Mouse (Mus musculus) layer of hippocampus, adult 2 months (tissue): Measurements from ENCODE around the gene BC030867. TPM values are rescaled to one million over a fixed set of nuclear protein-coding genes. Genes with fewer than 3 reads are reported as not detected.
"Not testable (repeated sequence)": the region's sequence is repeated elsewhere in the genome, so short reads cannot be mapped to it uniquely, and the experiment has no call there.

Source experiments
- DNase-seq, 2 experiments: peaks; one replicate each; pipeline ENCODE4 v3.0.0; 2022; ENCODE audit warnings: low spot score in 2 of 2
- H3K27ac ChIP-seq: fragments of 200-600 bp; 2 replicates; pipeline ENCODE4 v1.8.1; 2022
- H3K4me3 ChIP-seq: fragments of 200-600 bp; 2 replicates; pipeline ENCODE4 v1.8.1; 2022; ENCODE audit warnings: mild to moderate bottlenecking
- CTCF ChIP-seq: fragments of 200-600 bp; conservative IDR thresholded peaks from 2 replicates; pipeline ENCODE4 v1.8.1; 2022; ENCODE audit warnings: antibody characterized with exemption, mild to moderate bottlenecking, moderate library complexity
- total RNA-seq, 2 experiments: library from RNA; stranded (reverse); gene quantifications; 2 replicates each; pipeline ENCODE4 v1.2.3; 2021

Gene BC030867
- total RNA-seq, 2 experiments from 2014 or later, result 1.0 to 1.1 TPM

- 0 out of 2 replicates have a peak, but pooled peaks have one; percentile 11 for TF ChIP-seq CTCF
- DNase-seq, result no peak
- peak overlapping the region; percentile 51 for H3K4me3 ChIP-seq
- H3K27ac ChIP-seq, result no peak overlapping the region
These were observed 27.8 kb downstream of the BC030867 start for GRCm38 (mm10) chr11:102276411-102276915.

- Histone ChIP-seq H3K27ac (no peak overlapping the region), H3K4me3 (no peak overlapping the region)
- DNase-seq, result no peak
- no peak for TF ChIP-seq CTCF
These were observed 29.1 kb downstream of the BC030867 start for GRCm38 (mm10) chr11:102277754-102278153.

- no peak overlapping the region for H3K27ac ChIP-seq
- DNase-seq, result no peak
- H3K4me3 ChIP-seq, result no peak overlapping the region
- TF ChIP-seq CTCF, result no peak
These were observed 30.9 kb downstream of the BC030867 start for GRCm38 (mm10) chr11:102279595-102279994.

GRCm38 (mm10) chr11:102280267-102280666 is 31.6 kb downstream of the BC030867 start:
- H3K4me3 ChIP-seq, DNase-seq, H3K27ac ChIP-seq: not testable (repeated sequence)
- TF ChIP-seq CTCF, result peak; percentile 52

GRCm38 (mm10) chr11:102283922-102284321 is 35.2 kb downstream of the BC030867 start:
- peak overlapping the region; percentile 96 for H3K27ac ChIP-seq
- TF ChIP-seq CTCF, result no peak
- peak overlapping the region; percentile 86; the same call in 1 of the 2 replicates for H3K4me3 ChIP-seq
- no peak for DNase-seq

- Histone ChIP-seq H3K27ac (peak within 1 kb of the TSS; percentile 96), H3K4me3 (peak within 1 kb of the TSS; percentile 86)
- DNase-seq, result peak; percentile 91 to 96
- TF ChIP-seq CTCF, result peak; percentile 42
These were observed 35.9 kb downstream of the BC030867 start, which contains the start of gene Tmub2 for GRCm38 (mm10) chr11:102284501-102285094. Gene Tmub2 (plus strand): TSS chr11:102284931.

GRCm38 (mm10) chr11:102285095-102285834 is 36.6 kb downstream of the BC030867 start:
- peak overlapping the region; percentile 96 for H3K27ac ChIP-seq
- H3K4me3 ChIP-seq, result peak overlapping the region; percentile 86
- TF ChIP-seq CTCF, result no peak
- no peak for DNase-seq

GRCm38 (mm10) chr11:102287485-102287884 is 38.8 kb downstream of the BC030867 start:
- Histone ChIP-seq H3K27ac (no peak overlapping the region), H3K4me3 (no peak overlapping the region)
- DNase-seq, result no peak
- TF ChIP-seq CTCF, result no peak

- H3K4me3 ChIP-seq, result no peak overlapping the region
- peak overlapping the region; percentile 46; the same call in 1 of the 2 replicates for H3K27ac ChIP-seq
- no peak; the same call in 1 of the 2 replicates for TF ChIP-seq CTCF
- DNase-seq, result no peak
These were observed 39.5 kb downstream of the BC030867 start for GRCm38 (mm10) chr11:102288027-102288804.

- H3K27ac ChIP-seq, result peak overlapping the region; percentile 46; the same call in 1 of the 2 replicates
- no peak for TF ChIP-seq CTCF
- no peak for DNase-seq
- no peak overlapping the region for H3K4me3 ChIP-seq
These were observed 40.2 kb downstream of the BC030867 start for GRCm38 (mm10) chr11:102288913-102289312.

GRCm38 (mm10) chr11:102289511-102290100 is 40.9 kb downstream of the BC030867 start:
- no peak overlapping the region for H3K27ac ChIP-seq
- no peak for TF ChIP-seq CTCF
- H3K4me3 ChIP-seq, result no peak overlapping the region
- DNase-seq, result no peak

- no peak for TF ChIP-seq CTCF
- Histone ChIP-seq H3K4me3 (no peak overlapping the region), H3K27ac (no peak overlapping the region)
- DNase-seq, result no peak
These were observed 41.5 kb downstream of the BC030867 start for GRCm38 (mm10) chr11:102290141-102290540.
